Mouse (Mus musculus): ENCODE data around the gene Kit.

DNA sequence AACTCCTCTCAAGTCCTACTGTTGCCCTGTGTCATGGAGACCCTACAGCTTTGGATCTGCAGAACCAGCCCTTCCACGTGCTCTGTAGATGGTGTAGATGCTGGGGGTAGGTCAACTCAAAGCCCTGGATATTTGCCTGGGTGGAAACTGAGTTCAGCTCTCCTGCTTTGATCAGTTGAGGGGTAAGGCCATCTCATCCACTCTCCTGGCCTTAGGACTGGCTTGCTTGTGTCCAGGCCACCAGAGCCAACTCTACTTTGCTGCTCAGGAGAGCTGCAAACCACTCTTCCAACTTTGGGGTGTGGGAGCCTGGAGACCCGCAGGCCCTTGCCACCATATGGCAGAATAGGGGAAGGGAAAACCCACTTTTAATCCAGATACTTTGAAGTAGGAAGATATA lies 89.1 kb downstream of the Kit start:
- TF ChIP-seq CTCF (IDR thresholded peaks at IDR 0.05; ENCODE audit: low read depth) (no peak), EP300 (IDR thresholded peaks at IDR 0.05; ENCODE audit: low read depth) (no peak)
